Mouse (Mus musculus): ENCODE results near the gene Rnf149. TPM values are rescaled to one million over a fixed set of nuclear protein-coding genes. Genes with fewer than 3 reads are reported as not detected.
A peak's percentile ranks its signal among the peaks of the same experiment; 100 is the strongest.

Gene Rnf149
- total and polyA plus RNA-seq, 3 experiments, result 12.6 to 32.3 (median 21.5) TPM

DNA sequence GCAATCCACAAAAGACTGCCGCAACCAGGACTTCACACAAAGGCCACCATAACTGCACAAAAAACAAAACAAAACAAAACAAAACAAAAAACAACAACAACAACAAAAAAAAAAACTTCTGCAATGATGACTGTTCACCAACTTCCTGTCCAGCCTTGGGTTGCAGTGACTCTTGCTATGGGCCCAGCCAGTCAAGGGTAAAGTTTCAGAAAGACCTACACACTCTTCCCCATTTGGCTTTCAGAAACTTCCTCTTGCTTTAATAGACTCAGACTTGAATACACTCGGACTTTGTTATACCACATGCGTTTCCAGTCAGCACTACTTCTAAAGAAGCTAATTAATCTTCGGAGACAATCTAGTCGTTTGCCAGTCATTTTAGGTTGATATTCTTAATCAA, 13.0 kb upstream of the Rnf149 start:
- Histone ChIP-seq H3K4me3 (replicated peaks in 1 of 3; ENCODE audit: low read depth in 2 of 3, low read length in 2 of 3, poor library complexity in 1 of 3) (no peak overlapping the region), H3K27ac (ENCODE audit: insufficient read depth, low read depth) (no peak overlapping the region), H3K79me2 (replicated peaks; ENCODE audit: control insufficient read depth, extremely low read depth, insufficient read depth, poor library complexity, severe bottlenecking) (no peaks in the 10 kb centered on the region), H3K36me3 (replicated peaks in 1 of 2; ENCODE audit: control insufficient read depth in 1 of 2, insufficient read depth in 1 of 2, low read length in 1 of 2) (no peaks in the 10 kb centered on the region), H3K9me3 (replicated peaks; ENCODE audit: low read length) (no peaks in the 10 kb centered on the region), H3K27me3 (replicated peaks) (no peaks in the 10 kb centered on the region), H3K4me1 (ENCODE audit: control insufficient read depth in 1 of 2, insufficient read depth in 2 of 2) (peaks cover 0 to 5% of the 10 kb centered on the region in 2 experiments; a peak in 1 of 4 replicates), H3K9ac (ENCODE audit: insufficient read depth, low read depth) (no peak overlapping the region), H3K4me2 (ENCODE audit: insufficient read depth, low read depth, poor library complexity, severe bottlenecking) (no peak overlapping the region)
- dilution Hi-C loops (cut with MboI; ENCODE audit: extremely low pct_ligation_motif_present, extremely low pct_unique_long_range_greater_than_20kb, low sequenced_read_pairs) (no loop called here), in situ Hi-C loops (cut with MboI; ENCODE audit: low pct_ligation_motif_present, low pct_unique_long_range_greater_than_20kb, low sequenced_read_pairs) (no loop called here)
- peak; percentile 10 for DNase-seq (ENCODE audit: extremely low read depth)
- TF ChIP-seq MAZ (IDR thresholded peaks at IDR 0.05; ENCODE audit: low read depth, low read length), result no peak
- no peak for TF ChIP-seq ELF1 (IDR thresholded peaks at IDR 0.05; ENCODE audit: low read depth, low read length)
- TF ChIP-seq ZKSCAN1 (IDR thresholded peaks at IDR 0.05; ENCODE audit: borderline replicate concordance, low read depth, low read length), result no peak
- TF ChIP-seq MAX (IDR thresholded peaks at IDR 0.05; ENCODE audit: low read length), result no peak
- no peak for TF ChIP-seq ZMIZ1 (IDR thresholded peaks at IDR 0.05; ENCODE audit: low read depth, low read length)
- no peak for TF ChIP-seq MYC (IDR thresholded peaks at IDR 0.05; ENCODE audit: low read depth, low read length)
- TF ChIP-seq SIN3A (IDR thresholded peaks at IDR 0.05; ENCODE audit: low read length), result no peak
- TF ChIP-seq IRF4 (IDR thresholded peaks at IDR 0.05; ENCODE audit: low read depth, low read length), result no peak
- no peak for TF ChIP-seq KAT2A (IDR thresholded peaks at IDR 0.05; ENCODE audit: insufficient replicate concordance, low read length)
- TF ChIP-seq CHD1 (IDR thresholded peaks at IDR 0.05; ENCODE audit: low read depth, low read length), result no peak
- no peak for TF ChIP-seq TCF12 (IDR thresholded peaks at IDR 0.05; ENCODE audit: low read depth, low read length)
- TF ChIP-seq ZC3H11A (IDR thresholded peaks at IDR 0.05; ENCODE audit: low read depth, low read length), result no peak
- no peak for TF ChIP-seq JUND (conservative IDR thresholded peaks at IDR 0.05; ENCODE audit: low read depth, low read length)

DNA sequence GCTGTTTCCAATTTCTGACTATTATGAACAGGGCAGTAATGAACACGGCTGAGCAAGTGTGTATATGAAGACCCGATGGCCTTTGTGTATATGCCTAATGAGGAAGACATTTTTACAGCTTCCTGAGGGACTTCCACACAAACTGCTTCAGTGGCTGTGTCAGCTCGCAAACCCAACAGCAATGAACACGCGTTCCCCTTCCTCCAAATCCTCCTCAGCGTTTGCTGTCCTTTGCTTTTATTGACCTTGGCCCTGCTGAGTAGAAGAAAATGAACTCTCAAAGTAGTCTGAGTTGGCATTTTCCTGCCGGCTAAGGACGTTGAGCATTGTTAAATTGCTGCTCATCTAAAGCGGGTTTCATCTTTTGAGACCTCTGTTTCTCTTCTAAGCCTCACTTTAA, 8.2 kb upstream of the Rnf149 start:
- in situ Hi-C loops (cut with MboI; ENCODE audit: low pct_ligation_motif_present, low pct_unique_long_range_greater_than_20kb, low sequenced_read_pairs), result no loop called here
- no peak overlapping the region for H3K27ac ChIP-seq (ENCODE audit: insufficient read depth, low read depth)
- TF ChIP-seq ZKSCAN1 (IDR thresholded peaks at IDR 0.05; ENCODE audit: borderline replicate concordance, low read depth, low read length) (no peak), TBP (conservative IDR thresholded peaks at IDR 0.05; ENCODE audit: low read depth, low read length) (no peak), ZMIZ1 (IDR thresholded peaks at IDR 0.05; ENCODE audit: low read depth, low read length) (no peak), CHD2 (IDR thresholded peaks at IDR 0.05; ENCODE audit: low read length) (no peak), MYC (IDR thresholded peaks at IDR 0.05; ENCODE audit: low read depth, low read length) (no peak), TCF12 (IDR thresholded peaks at IDR 0.05; ENCODE audit: low read depth, low read length) (no peak), RCOR1 (conservative IDR thresholded peaks at IDR 0.05; ENCODE audit: low read depth, low read length) (no peak), PAX5 (IDR thresholded peaks at IDR 0.05; ENCODE audit: low read length) (no peak)

More for the DNA sequence above, 8.2 kb upstream of the Rnf149 start:
- no peak for DNase-seq (ENCODE audit: extremely low read depth)
- Histone ChIP-seq H3K36me3 (replicated peaks in 1 of 2; ENCODE audit: control insufficient read depth in 1 of 2, insufficient read depth in 1 of 2, low read length in 1 of 2) (no peaks in the 10 kb centered on the region), H3K79me2 (replicated peaks; ENCODE audit: control insufficient read depth, extremely low read depth, insufficient read depth, poor library complexity, severe bottlenecking) (no peaks in the 10 kb centered on the region), H3K4me1 (ENCODE audit: control insufficient read depth in 1 of 2, insufficient read depth in 2 of 2) (peaks cover 0 to 5% of the 10 kb centered on the region in 2 experiments; a peak in 1 of 4 replicates), H3K9me3 (replicated peaks; ENCODE audit: low read length) (no peaks in the 10 kb centered on the region), H3K4me2 (ENCODE audit: insufficient read depth, low read depth, poor library complexity, severe bottlenecking) (no peak overlapping the region), H3K27me3 (replicated peaks) (peaks cover 8% of the 10 kb centered on the region), H3K9ac (ENCODE audit: insufficient read depth, low read depth) (no peak overlapping the region), H3K4me3 (replicated peaks in 1 of 3; ENCODE audit: low read depth in 2 of 3, low read length in 2 of 3, poor library complexity in 1 of 3) (no peak overlapping the region)
- dilution Hi-C loops (cut with MboI; ENCODE audit: extremely low pct_ligation_motif_present, extremely low pct_unique_long_range_greater_than_20kb, low sequenced_read_pairs), result no loop called here
